Mouse (Mus musculus): ENCODE results near the gene Sowaha.
A peak's percentile ranks its signal among the peaks of the same experiment; 100 is the strongest.

Sowaha gene

DNA sequence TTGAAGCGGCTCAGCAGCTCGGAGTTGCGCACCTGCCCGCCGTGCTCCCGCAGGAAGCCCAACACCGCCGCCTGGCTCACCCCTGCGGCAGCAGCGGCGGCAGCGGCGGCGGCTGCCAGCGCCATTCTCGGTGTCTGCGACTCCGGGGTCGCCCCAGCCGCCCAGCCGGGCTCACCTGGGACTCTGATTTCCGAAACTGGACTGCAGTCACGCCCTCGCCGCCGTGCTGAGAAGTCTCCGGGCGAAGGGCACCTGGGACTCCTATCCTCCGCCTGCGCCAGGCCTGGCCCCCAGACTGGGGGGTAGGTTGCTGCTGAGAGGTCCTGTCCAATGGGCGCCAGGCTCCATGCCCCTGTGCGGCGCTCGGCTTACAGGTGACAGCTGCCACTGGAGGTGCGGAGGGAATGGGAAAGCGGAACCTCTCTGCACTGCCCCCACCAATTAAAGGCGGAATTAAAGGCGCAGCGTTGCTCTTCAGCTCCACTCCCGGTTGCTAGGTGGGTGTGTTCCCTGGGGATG, at the start of gene Sowaha, which contains the start of gene Gm9945:
Sowaha (minus strand) TSS at position 492 of the 519 bp plus-strand sequence.
Gm9945 (plus strand) TSS at position 384 of the 519 bp plus-strand sequence.
- DNase-seq (ENCODE audit: low read depth), result peak; percentile 18

DNA sequence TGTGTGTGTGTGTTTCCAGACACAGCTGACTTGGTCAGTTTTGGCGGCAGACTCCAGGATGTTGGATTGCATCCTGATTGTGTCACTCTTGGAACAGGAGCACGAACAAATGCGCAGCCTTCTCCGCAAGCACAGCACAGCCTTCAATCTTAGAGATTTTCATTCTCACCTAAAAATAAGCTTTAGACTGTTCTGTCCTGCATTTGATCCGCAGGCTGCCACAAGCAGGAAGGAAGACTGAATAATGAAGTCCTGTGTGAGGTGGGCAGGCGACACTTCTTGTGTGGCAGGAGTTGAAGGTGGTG, 49.1 kb upstream of the Sowaha start:
- no peak for DNase-seq (ENCODE audit: low read depth)

DNA sequence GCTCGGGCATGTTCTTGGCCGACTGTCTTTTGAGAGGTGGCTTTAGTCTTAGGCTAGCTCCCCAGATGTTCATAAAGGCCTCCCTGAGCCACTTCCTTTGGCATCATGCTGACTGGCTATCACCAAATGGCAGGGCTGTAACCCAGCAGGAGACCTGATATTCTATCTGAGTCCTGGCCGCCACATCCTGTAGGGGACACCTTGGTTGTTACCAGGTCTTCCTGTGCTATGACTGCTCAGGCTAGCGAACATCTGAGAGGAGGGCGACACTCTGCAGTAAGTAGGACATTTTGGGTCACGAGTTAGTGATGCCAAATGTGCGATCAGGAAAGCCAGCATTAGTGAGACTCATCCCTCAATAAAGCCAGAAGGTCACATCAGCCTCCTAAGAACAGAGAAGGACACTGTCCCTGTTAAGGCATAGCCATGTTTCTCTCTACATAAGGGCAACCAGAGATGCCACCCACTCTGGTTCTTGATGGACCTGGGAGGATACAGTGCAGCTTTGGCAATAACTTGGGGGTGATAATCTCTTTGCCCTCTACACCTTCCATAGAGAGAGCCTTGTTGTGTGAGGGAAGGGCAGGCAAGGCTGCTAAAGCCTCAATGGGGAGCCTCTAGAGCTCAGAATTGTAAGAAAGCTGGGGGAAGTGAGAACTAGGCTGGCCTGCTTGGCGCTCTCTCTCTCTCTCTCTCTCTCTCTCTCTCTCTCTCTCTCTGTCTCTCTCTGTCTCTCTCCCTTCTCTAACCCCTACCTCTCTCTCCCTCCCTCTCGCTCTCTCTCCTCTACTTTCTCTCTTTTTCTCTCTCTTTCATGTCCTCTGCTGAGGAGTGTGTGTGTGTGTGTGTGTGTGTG, 48.6 kb upstream of the Sowaha start:
- DNase-seq (ENCODE audit: low read depth), result no peak

DNA sequence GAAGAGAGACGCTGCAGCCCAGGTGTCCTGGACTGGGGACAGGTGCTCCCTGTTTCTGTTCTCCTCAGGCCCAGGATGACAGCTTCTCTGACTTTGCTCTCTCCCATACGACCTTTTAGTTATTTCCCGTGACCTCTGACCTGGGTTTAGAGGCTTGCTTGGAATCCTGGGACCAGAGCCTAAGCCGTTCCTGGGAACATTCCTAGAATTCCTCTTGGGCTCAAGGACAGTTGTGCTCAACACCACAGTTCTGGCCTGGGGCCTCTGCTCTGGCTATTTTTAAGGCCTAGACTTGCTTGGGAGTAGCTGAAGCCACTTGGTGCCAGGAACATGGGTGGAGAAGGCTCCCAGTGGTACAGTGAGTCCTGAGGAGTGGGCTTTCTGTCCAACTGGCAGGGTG, 45.4 kb upstream of the Sowaha start:
- DNase-seq (ENCODE audit: low read depth), result no peak

- peak; percentile 34 for DNase-seq (ENCODE audit: low read depth)
These were observed 44.8 kb upstream of the Sowaha start for GRCm38 (mm10) chr11:53524905-53525304.

GRCm38 (mm10) chr11:53523545-53524405, 43.7 kb upstream of the Sowaha start:
- no peak for DNase-seq (ENCODE audit: low read depth)

DNA sequence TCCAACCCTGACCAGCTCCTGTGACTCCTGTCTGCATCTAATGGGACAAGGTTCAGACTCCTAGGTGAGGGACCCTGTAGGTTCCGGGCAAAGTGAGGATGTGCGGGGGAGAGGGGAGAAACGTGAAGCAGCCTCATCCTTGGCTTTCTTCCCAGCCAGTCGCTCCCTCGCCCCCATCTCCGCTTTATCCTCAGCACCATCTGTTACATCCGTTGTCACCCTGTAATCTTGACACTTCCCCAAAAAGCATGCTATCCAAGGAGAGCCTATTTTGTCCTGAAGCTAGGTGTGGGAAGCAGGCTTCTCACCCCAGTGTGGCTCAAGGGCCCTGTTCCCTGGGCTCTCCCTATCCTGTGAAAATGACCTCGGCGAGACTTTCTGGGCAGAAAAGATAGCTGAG, 42.9 kb upstream of the Sowaha start:
- no peak for DNase-seq (ENCODE audit: low read depth)

- DNase-seq (ENCODE audit: low read depth), result no peak
These were observed 42.3 kb upstream of the Sowaha start for GRCm38 (mm10) chr11:53522362-53522761.

DNA sequence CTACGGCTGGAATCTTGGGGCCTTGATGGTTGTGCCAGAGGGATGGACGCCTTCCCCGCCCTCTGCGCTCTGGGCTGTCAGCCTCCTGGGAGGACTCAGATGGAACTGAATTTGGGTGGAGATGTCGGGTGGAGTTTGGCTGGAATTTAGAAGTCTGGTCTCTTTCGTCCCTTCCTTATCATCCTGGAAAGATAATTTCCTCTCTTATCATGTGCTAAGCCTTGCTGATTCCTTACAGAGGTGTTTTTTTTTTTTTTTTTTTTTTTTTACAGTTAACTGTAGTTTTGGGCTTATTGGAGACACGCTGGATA, 41.7 kb upstream of the Sowaha start:
- DNase-seq (ENCODE audit: low read depth), result no peak

GRCm38 (mm10) chr11:53521120-53521820, 41.2 kb upstream of the Sowaha start:
- no peak for DNase-seq (ENCODE audit: low read depth)

DNA sequence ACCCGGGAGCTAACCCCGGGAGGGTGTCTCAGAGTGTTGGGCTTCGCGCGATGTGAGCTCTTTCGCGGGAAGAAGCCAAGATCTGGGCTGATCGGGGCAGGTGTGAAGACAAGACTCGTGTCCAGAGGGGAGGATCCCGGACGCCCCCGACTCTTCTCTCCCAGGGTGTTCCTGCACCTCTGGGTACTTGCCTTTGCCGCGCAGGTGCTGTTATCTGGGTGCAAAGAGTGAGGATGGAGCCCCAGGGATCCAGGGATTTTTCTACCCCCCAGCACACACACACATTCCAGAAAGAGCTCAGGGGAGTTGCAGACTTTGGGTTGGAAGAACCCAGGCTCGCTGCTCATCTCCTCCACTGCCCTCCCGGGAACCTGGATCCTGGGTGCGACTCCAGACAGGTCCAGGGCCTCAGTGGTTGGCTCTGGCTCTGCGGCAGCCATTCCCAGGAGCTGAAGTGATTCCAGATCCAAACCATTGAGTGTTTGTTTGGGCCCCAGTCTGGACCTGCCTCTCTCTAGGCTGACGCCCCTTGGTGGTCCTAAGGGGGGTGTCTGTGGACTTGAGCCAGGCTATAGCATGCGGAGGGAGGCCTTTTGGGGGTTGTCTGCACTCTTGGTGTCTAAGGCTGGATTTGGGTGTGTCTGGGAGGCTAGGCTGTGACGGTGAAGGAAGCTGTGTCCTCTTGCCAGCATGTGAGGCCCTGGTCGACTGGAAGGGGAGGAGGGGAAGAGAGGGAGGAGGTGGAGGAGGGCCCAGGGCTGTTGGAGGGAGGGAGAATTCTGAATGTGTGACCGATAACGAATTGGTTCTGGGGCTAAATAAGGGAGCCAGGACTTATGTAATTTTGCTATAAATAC, 40.3 kb upstream of the Sowaha start:
- DNase-seq (ENCODE audit: low read depth), result no peak

DNA sequence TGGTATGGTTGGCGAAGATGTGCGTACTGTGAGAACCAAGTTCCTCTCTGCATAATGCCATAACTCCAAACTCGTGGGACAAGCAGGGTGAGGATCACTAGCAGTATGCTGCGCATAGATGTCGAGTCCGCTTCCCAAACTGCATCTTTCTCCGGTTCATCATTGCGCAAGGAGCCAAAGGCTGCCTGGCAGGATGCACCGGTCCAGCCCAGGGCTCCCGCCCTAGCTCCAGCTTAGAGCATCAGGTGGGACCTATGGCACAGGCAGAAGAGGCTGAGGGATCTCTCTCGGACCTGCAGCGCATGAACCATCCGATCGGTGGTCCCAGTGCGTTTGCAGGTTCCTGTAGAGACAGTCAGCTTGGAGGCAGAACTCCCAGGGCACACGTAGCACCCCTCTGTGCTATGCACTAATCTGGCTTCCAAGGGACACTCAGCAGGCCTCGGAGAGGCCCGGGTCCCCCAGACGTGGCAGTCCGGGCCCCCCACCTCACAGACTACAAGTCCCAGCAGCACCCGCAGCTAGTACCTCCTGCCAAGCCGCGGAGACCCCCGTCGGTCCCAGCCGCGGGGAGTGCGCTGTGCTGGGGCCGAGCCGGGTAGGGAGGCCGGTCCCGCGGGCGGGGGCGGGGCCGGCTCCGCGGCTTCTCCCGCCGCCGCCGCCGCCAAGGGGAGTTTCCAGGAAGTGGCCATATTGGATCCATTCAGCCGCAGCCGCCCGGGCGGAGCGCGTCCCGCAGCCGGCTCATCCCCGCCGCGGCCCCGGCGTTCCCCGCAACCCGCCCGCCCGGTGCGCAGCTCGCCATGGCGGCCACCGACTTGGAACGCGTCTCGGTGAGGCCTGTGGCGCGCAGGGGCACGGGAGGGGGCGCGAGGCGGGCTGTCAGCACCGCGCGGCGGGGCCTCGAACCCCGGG, 39.4 kb upstream of the Sowaha start, which contains the start of gene Sept8:
Sept8 (plus strand) TSS at position 51 of the 915 bp plus-strand sequence.
- peak; percentile 71 for DNase-seq (ENCODE audit: low read depth)

- no peak for DNase-seq (ENCODE audit: low read depth)
These were observed 38.7 kb upstream of the Sowaha start for GRCm38 (mm10) chr11:53518759-53519158.

GRCm38 (mm10) chr11:53516775-53517627, 36.9 kb upstream of the Sowaha start:
- DNase-seq (ENCODE audit: low read depth), result peak; percentile 54

- no peak for DNase-seq (ENCODE audit: low read depth)
These were observed 30.3 kb upstream of the Sowaha start for GRCm38 (mm10) chr11:53510351-53510750.

- no peak for DNase-seq (ENCODE audit: low read depth)
These were observed 28.5 kb upstream of the Sowaha start for GRCm38 (mm10) chr11:53508591-53508990.

- DNase-seq (ENCODE audit: low read depth), result no peak
These were observed 28.1 kb upstream of the Sowaha start for GRCm38 (mm10) chr11:53508152-53508551.

GRCm38 (mm10) chr11:53507098-53507805, 27.2 kb upstream of the Sowaha start:
- no peak for DNase-seq (ENCODE audit: low read depth)
